Mouse (Mus musculus) ES-Bruce4 (cell line): ENCODE results near the gene Wnt7a. TPM values are rescaled to one million over a fixed set of nuclear protein-coding genes. Genes with fewer than 3 reads are reported as not detected.

ENCODE experiments used
- H3K27ac ChIP-seq: 2 replicates; pipeline ENCODE4 v1.5.1; 2012; ENCODE audit warnings: low read length, inconsistent platforms; ENCODE audit not compliant: insufficient read depth
- H3K27me3 ChIP-seq: 2 replicates; pipeline ENCODE4 v1.6.1; 2012; ENCODE audit warnings: mild to moderate bottlenecking, low read length, inconsistent platforms; ENCODE audit not compliant: control insufficient read depth, poor library complexity, insufficient read depth, severe bottlenecking
- H3K36me3 ChIP-seq: 2 replicates; pipeline ENCODE4 v1.6.1; 2012; ENCODE audit warnings: inconsistent platforms, mild to moderate bottlenecking, low read length, moderate library complexity; ENCODE audit not compliant: control insufficient read depth, poor library complexity, insufficient read depth, severe bottlenecking
- H3K4me1 ChIP-seq: one replicate; pipeline ENCODE4 v1.8.1; 2011; ENCODE audit warnings: low read length; ENCODE audit not compliant: control insufficient read depth, insufficient read depth
- H3K4me3 ChIP-seq: 2 replicates; pipeline ENCODE4 v1.5.1; 2011; ENCODE audit warnings: low read depth, mild to moderate bottlenecking, low read length
- H3K9ac ChIP-seq: 2 replicates; pipeline ENCODE4 v1.6.1; 2012; ENCODE audit warnings: low read depth, mild to moderate bottlenecking, inconsistent platforms; ENCODE audit not compliant: poor library complexity, severe bottlenecking
- H3K9me3 ChIP-seq: replicated peaks from 2 replicates; pipeline ENCODE4 v1.6.1; 2012; ENCODE audit warnings: mild to moderate bottlenecking, low read length, inconsistent platforms; ENCODE audit not compliant: control insufficient read depth, poor library complexity, insufficient read depth, severe bottlenecking
- CTCF ChIP-seq: IDR thresholded peaks from one replicate; pipeline ENCODE4 v1.8.1; 2011; ENCODE audit warnings: low read depth, low read length
- EP300 ChIP-seq: IDR thresholded peaks from 2 replicates; pipeline ENCODE4 v1.6.1; 2011; ENCODE audit warnings: low read depth, low read length; ENCODE audit not compliant: insufficient read depth
- POLR2A ChIP-seq: IDR thresholded peaks from one replicate; pipeline ENCODE4 v1.8.1; 2011; ENCODE audit warnings: low read length; ENCODE audit not compliant: insufficient read depth
- polyA plus RNA-seq: library from polyadenylated mRNA; stranded (reverse); fragments of >200 nt; gene quantifications from 2 replicates; pipeline ENCODE4 v1.2.4, GENCODE M21; 2011; ENCODE audit warnings: low read depth; ENCODE audit not compliant: missing spikeins, insufficient read depth, insufficient read length

The Wnt7a gene
- polyA plus RNA-seq, 1 experiment = 5.3 TPM

DNA sequence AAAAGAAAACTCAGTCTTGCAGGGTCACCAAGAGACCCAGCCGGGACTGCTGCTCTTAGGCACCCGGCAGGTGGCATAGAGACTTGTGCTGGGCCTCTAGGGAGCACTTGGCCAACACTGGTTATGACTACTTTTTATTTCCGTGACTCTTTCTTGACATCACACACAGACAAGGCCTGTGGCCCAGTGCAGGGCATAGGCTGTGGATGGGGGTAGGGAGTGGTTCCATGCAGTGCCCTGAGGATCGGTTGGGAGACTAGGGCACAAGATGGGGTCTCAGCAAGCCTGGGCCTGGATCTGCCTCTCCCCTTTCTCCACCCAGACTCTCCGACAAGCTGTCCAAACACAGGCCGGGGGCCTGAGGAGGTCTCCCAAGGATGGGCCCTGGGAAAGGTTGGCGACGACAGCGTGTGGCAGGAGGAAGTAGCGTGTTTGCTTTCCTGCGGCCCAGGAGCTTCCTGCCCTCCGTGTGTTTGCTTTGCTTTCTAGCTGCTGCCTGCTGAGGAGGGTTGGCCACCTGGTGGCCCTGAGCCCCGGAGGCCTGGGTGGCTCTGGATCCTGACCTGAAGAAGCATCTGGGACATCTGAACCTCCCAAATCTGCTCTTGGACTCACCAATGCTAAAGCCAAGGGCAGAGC is 53.8 kb downstream of the Wnt7a start:
- no peak overlapping the region for H3K4me3 ChIP-seq
- no peaks in the 10 kb centered on the region for H3K9me3 ChIP-seq
- H3K27me3 ChIP-seq = no peaks in the 10 kb centered on the region
- H3K27ac ChIP-seq = no peak overlapping the region
- H3K36me3 ChIP-seq = no peaks in the 10 kb centered on the region
- no peak for TF ChIP-seq CTCF
- TF ChIP-seq EP300 = no peak
- TF ChIP-seq POLR2A = no peak
- no peaks in the 10 kb centered on the region for H3K4me1 ChIP-seq
- H3K9ac ChIP-seq = no peak overlapping the region

DNA sequence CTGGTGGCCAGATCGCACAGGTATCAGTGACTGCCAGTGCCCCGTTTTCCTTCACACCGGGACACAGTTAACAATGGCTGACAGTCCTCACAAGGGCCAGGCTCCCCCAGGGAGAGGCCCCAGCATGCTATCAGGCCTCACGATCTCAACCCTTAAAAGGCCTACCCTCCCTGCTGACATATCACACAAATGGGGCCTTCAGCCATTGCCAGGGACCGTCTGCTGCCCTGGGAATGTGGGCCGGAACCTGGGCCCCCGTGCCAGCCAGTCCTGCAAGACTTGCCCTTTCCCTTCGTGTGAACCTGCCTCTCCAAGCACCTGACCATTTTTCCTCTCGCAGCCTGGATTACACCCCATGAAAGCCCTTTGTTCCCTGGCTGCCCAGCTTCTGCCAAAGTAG is 61.5 kb downstream of the Wnt7a start:
- H3K27me3 ChIP-seq = no peaks in the 10 kb centered on the region
- peaks cover 2% of the 10 kb centered on the region for H3K4me1 ChIP-seq
- H3K27ac ChIP-seq = no peak overlapping the region
- H3K36me3 ChIP-seq = no peaks in the 10 kb centered on the region
- no peak overlapping the region for H3K4me3 ChIP-seq
- H3K9ac ChIP-seq = no peak overlapping the region
- TF ChIP-seq POLR2A (no peak), EP300 (no peak), CTCF (no peak)
- H3K9me3 ChIP-seq = no peaks in the 10 kb centered on the region

DNA sequence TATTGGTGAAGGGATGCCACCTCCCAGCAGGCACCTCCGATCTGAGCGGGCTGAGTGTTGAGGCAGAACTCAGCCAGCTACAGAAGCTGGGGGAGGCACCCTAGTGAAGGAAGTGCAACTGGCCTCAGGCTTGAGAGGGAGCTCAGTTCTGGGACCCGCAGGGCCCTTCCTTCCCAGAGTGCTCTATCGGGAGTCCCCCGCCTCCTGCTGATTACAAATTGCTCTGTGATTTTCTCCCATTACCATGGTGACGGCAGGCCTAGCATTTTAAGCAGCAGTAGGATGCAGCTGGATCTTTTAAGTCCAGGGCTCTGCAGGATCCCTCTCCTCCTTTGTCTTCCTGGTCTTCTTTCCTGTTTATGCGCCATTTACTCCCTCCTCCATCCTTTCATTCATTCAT is 63.4 kb downstream of the Wnt7a start:
- H3K4me3 ChIP-seq = no peak overlapping the region
- TF ChIP-seq EP300 (no peak), POLR2A (no peak)
- no peaks in the 10 kb centered on the region for H3K36me3 ChIP-seq
- H3K4me1 ChIP-seq = peaks cover 2% of the 10 kb centered on the region
- H3K9ac ChIP-seq = no peak overlapping the region
- no peak overlapping the region for H3K27ac ChIP-seq
- no peaks in the 10 kb centered on the region for H3K9me3 ChIP-seq
- no peaks in the 10 kb centered on the region for H3K27me3 ChIP-seq

DNA sequence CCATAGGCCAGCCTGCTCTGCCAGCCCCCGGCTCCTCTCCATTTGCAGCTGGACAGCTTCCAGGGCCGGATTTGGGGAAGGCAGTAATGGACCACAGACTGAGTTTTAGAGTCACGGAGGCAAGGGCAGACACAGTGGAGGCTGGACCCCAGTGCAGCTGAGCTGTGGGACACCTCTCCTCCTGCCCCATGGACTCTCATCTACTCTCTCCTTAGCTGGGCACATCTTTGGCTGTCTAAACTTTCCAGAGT is 64.3 kb downstream of the Wnt7a start:
- Histone ChIP-seq H3K4me3 (no peak overlapping the region), H3K27ac (no peak overlapping the region), H3K4me1 (peaks cover 2% of the 10 kb centered on the region), H3K36me3 (no peaks in the 10 kb centered on the region), H3K27me3 (no peaks in the 10 kb centered on the region), H3K9ac (no peak overlapping the region), H3K9me3 (no peaks in the 10 kb centered on the region)
- TF ChIP-seq EP300 (no peak), CTCF (no peak), POLR2A (no peak)

DNA sequence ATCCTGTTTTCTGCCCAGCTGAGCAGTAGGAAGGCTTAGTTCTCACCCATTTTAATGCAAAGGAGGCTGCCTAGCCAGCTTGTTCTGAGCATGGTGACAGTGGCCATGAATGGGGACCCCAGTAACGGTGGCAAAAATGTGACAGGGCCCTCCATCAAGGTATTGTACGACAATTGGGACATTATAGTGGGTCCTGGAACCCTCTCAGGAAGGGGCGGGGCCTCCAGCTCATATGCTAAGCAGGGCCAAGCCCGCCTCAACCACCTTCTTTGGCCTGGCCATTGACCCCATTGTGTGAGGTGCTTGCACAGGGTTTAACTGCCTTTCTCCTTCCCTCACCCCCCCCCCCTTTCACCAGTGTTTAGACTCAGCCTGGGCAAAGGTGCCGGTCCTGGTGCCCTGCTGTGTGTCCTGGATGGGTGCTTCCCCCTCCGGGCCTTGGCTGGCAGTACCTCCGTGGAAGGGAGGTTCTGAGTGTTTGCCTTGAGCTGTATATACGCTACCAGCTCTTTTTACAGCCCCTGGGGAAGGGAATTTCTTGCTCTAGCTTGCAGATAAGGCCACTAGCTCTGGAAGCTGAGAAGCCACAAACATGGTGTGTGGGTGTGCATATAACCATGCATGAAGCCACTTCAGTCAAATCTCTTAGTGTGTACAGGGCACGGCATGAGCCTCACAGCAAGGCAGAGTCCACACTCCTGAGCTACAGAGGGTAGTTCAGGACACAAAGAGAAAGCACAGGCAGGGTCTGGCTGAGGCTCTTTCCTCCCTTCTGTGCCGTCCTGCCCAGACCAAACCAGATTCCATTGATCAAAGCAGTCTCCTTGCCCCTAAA is 64.9 kb downstream of the Wnt7a start:
- Histone ChIP-seq H3K4me1 (peaks cover 2% of the 10 kb centered on the region), H3K4me3 (no peak overlapping the region), H3K27me3 (no peaks in the 10 kb centered on the region), H3K9ac (no peak overlapping the region), H3K27ac (no peak overlapping the region), H3K9me3 (no peaks in the 10 kb centered on the region), H3K36me3 (no peaks in the 10 kb centered on the region)
- TF ChIP-seq CTCF = no peak
- TF ChIP-seq POLR2A = no peak
- TF ChIP-seq EP300 = no peak

DNA sequence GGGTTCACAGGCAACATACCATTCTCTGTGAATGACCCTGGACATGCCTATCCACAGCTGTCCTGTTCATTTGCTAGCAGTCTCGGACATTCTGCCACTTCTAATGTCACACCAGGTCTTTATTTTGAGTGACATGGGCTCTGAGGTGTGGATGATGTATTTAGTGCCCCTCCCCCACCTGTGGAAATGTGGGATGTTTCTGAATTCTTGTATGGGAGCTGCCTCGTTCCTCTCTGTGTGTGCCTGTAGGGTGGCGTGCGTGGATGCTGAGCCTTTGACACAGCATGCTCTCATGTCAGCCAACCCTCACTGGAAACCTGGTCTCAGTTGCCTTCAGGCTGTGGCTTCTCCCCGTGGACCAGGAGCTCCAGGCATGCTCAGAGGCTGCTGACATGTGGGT is 66.1 kb downstream of the Wnt7a start:
- Histone ChIP-seq H3K4me3 (no peak overlapping the region), H3K4me1 (peaks cover 2% of the 10 kb centered on the region), H3K36me3 (no peaks in the 10 kb centered on the region), H3K9ac (no peak overlapping the region), H3K27me3 (no peaks in the 10 kb centered on the region), H3K9me3 (no peaks in the 10 kb centered on the region), H3K27ac (no peak overlapping the region)
- TF ChIP-seq CTCF (no peak), POLR2A (no peak), EP300 (no peak)
